Mouse (Mus musculus) mammary gland, adult 2 months (tissue): Measurements from ENCODE around the gene Ttc28. TPM values are rescaled to one million over a fixed set of nuclear protein-coding genes. Genes with fewer than 3 reads are reported as not detected.

Source experiments
- polyA plus RNA-seq: library from polyadenylated mRNA; depleted of rRNA; stranded (reverse); fragments of >200 nt; gene quantifications from 2 replicates; pipeline ENCODE4 v1.2.3, GENCODE M21; 2012; ENCODE audit warnings: low replicate concordance; rRNA removed

The Ttc28 gene
- 9.8 and 15.9 TPM in 2 replicates for polyA plus RNA-seq

DNA sequence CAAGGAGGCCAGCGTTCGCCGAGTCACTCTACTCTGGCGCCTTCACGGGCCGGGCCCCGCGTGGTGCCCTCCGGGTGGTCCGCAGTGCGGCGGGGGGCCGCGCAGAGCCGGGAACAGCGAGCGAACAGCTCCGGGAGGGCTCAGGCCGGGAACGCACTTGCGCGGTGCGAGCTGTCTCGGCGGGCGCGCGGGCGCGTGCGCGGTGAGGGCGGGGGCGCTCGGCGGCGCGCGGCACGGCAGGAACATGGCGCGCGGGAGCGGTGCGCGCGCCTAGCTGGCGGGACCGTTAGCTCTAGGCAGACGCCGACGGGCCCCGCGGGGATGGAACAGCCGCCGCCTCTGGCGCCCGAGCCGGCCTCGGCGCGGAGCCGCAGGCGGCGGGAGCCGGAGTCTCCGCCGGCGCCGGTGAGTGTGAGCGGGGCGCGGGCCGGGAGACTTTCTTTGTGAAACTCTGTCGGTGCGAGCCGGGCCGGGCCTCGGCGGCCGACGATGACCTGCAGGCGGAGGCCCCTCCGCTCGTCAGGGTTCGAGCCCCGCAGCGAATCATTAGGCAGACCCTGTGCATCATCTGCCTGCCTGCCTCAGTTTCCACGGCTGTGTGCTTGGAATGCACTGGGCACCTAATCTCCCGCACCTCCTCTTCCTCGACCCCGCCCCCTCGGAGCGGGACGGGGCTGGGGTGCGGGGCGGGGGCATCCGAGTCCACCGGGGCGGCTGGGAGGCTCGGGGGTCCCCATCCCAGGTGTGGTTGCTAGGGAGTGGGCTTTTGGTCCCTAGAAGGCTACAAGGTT is at the start of gene Ttc28:
Gene Ttc28 (plus strand): TSS at position 220 of the 791 bp plus-strand sequence.

DNA sequence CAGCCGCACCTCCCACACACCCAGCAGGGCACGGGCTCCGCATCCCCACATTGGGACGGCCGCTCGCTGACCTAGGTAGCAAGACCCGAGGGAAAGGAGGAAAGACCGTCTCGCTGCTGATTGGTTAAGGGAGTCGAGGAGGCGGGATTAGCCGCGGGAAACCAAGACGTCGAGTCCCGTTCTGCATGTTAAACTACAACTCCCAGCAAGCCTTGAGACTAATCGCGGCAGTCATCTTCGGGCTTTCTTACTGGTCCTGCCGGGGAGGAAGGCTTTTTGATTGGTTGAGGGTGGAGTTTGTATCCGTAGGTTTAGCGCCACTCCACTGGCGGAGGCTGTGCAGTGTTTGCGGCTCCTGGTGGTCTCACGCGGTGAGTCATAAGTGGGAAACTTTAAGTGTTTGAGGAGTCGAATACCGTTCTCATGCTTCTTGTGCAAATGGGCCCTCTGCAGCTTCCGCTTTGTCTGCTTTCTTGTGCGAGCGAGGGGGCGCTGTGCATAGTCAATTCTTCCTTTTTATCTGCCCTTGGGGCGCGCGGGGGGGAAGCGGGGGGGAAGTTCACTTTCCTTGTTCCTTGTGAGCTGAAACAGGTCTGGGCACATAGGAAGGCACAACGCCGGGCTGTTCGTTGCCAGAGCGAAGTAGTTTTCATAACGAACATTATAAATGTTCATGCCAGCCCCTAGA is 39.8 kb upstream of the Ttc28 start, which contains the start of the genes Hscb and Chek2:
Gene Hscb (minus strand): TSS at position 100 of the 688 bp plus-strand sequence.
Gene Chek2 (plus strand): TSS at position 302 of the 688 bp plus-strand sequence.

DNA sequence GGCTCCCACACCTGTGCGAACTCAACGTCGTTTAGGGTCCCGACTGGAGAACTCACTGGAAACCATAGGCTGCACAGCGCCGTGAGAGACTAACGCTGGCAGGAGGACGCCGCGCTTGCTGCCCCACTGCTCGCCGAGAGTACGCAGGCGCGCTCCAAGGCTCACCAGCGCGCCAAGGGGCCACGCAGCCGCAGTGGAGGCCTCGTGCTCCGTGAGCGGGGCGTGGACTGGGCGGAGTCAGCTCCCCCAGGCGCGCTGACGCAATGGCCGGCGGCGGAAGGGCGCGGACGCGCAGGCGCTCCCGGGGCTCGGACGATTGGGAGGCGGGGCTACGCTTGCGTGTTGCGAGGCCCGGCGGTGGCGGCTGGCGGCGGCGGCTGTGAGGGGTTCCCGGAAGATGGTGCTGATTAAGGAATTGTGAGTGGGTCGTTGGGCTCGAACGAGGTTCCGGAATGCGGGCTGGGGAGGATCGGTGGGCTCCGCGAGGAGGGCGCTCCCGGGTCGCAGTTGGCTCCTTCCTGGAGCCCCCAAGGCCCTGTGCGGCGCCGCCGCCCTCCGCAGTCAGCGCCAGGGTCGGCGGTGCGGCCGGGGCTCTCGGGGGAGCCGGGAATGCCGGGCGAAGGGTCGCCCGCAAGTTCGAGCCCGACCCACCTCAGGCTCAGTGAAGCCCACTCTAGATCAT is 451.0 kb downstream of the Ttc28 start, which contains the start of gene Pitpnb:
Gene Pitpnb (plus strand): TSS at position 347 of the 682 bp plus-strand sequence.

Other genes with a start within 250 kb of the Ttc28 start
- gene Noc4l, start 226.4 kb upstream of the Ttc28 start, polyA plus RNA-seq, result 50.4 and 60.0 TPM in 2 replicates
- 16.7 and 17.8 TPM in 2 replicates for gene Ddx51, start 226.4 kb upstream of the Ttc28 start, polyA plus RNA-seq
- gene Ep400, start 109.1 kb upstream of the Ttc28 start, polyA plus RNA-seq, result 34.6 and 92.3 TPM in 2 replicates
- 21.7 and 22.3 TPM in 2 replicates for gene Pus1, start 99.1 kb upstream of the Ttc28 start, polyA plus RNA-seq
- 48.8 and 70.4 TPM in 2 replicates for gene Ulk1, start 69.7 kb upstream of the Ttc28 start, polyA plus RNA-seq
- 15.6 and 20.2 TPM in 2 replicates for gene Hscb, start 40.0 kb upstream of the Ttc28 start, polyA plus RNA-seq
- 5.7 and 6.7 TPM in 2 replicates for gene Chek2, start 39.8 kb upstream of the Ttc28 start, polyA plus RNA-seq